17 mouse cellular contexts compared by ENCODE assay signal in the genomic region with DNA sequence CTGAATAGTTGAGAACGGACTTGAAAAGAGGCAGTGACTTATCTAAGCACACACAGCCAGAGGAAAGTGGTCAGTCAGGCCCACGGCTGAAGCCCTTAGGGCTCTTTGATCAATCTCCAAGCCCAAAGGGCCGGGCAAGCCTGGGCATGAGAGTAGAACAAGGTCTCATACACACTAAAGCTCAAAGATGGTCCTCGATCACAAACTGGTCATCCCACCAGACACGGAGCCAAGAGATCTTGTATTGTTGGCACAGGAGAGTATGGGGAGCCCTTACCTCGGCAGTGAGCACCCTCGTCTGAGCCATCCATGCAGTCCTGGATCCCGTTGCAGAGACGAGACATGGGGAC. TPM values are rescaled to one million over a fixed set of nuclear protein-coding genes. Genes with fewer than 3 reads are reported as not detected.
DNase-seq lines count a peak whose midpoint lies in the region; ATAC-seq and TF ChIP-seq lines count a peak whose summit lies in the region.
"Had no signal": no experiment of that assay in that cellular context is flagged by ENCODE, and none has a peak within 500 bp of the region (broad histone marks: within the 10 kb centered on the region; RNA-seq: fewer than 3 reads in every experiment).

No protein-coding gene starts in this region.

- H3K4me3 ChIP-seq in left cerebral cortex, adult 2 months, result no peak overlapping the region
- H3K4me3 ChIP-seq in embryonic facial prominence, embryonic 12.5 days, result no peak overlapping the region
- no peak overlapping the region for H3K4me3 ChIP-seq in intestine, embryonic 14.5 days (ENCODE audit: low read depth, low read length)
- no peak overlapping the region for H3K4me3 ChIP-seq in stomach, embryonic 14.5 days (ENCODE audit: low read depth, low read length)
- H3K4me3 ChIP-seq: forebrain, embryonic 13.5 days; myocyte; neural tube, embryonic 15.5 days had no signal

- WGBS in embryonic facial prominence, embryonic 12.5 days, result 78% methylated on average over 9 of the region's 9 CpGs
- WGBS in intestine, embryonic 14.5 days, result 79% methylated on average over 9 of the region's 9 CpGs
- 79% methylated on average over 9 of the region's 9 CpGs for WGBS in stomach, embryonic 14.5 days

- TF ChIP-seq CTCF in left cerebral cortex, adult 2 months (IDR thresholded peaks at IDR 0.05), result no peak

- no peak overlapping the region for H3K4me2 ChIP-seq in embryonic facial prominence, embryonic 12.5 days (replicated peaks)
- no peak overlapping the region for H3K4me2 ChIP-seq in intestine, embryonic 14.5 days (ENCODE audit: low read length)
- no peak overlapping the region for H3K4me2 ChIP-seq in stomach, embryonic 14.5 days (replicated peaks; ENCODE audit: low read depth, low read length)
- H3K4me2 ChIP-seq: forebrain, embryonic 13.5 days; midbrain, embryonic 11.5 days; neural tube, embryonic 15.5 days had no signal

- H3K4me1 ChIP-seq in embryonic facial prominence, embryonic 12.5 days, result peaks cover 42% of the 10 kb centered on the region
- peaks cover 37% of the 10 kb centered on the region for H3K4me1 ChIP-seq in intestine, embryonic 14.5 days (replicated peaks; ENCODE audit: control insufficient read depth, insufficient read depth, low read length)
- peaks cover 35% of the 10 kb centered on the region for H3K4me1 ChIP-seq in stomach, embryonic 14.5 days (ENCODE audit: control insufficient read depth, insufficient read depth, low read length)

- H3K27ac ChIP-seq in left cerebral cortex, adult 2 months, result peak overlapping the region; percentile 47; the same call in 1 of the 2 replicates
- peak overlapping the region; percentile 79 for H3K27ac ChIP-seq in embryonic facial prominence, embryonic 12.5 days
- H3K27ac ChIP-seq in intestine, embryonic 14.5 days (ENCODE audit: low read depth), result peak overlapping the region; percentile 51; the same call in 1 of the 2 replicates
- H3K27ac ChIP-seq in stomach, embryonic 14.5 days (ENCODE audit: low read length), result peak overlapping the region; percentile 80
- H3K27ac ChIP-seq: forebrain, embryonic 13.5 days; neural tube, embryonic 15.5 days had no signal

- no peaks in the 10 kb centered on the region for H3K9me3 ChIP-seq in embryonic facial prominence, embryonic 12.5 days
- no peaks in the 10 kb centered on the region for H3K9me3 ChIP-seq in intestine, embryonic 14.5 days (ENCODE audit: control insufficient read depth, low read length)
- H3K9me3 ChIP-seq in stomach, embryonic 14.5 days (ENCODE audit: control insufficient read depth, low read depth, low read length), result no peaks in the 10 kb centered on the region
- H3K9me3 ChIP-seq: forebrain, embryonic 13.5 days; G1E; neural tube, embryonic 15.5 days had no signal

- no peaks in the 10 kb centered on the region for H3K27me3 ChIP-seq in embryonic facial prominence, embryonic 12.5 days
- no peaks in the 10 kb centered on the region for H3K27me3 ChIP-seq in intestine, embryonic 14.5 days (replicated peaks; ENCODE audit: control insufficient read depth, insufficient read depth, low read length)
- H3K27me3 ChIP-seq in stomach, embryonic 14.5 days (ENCODE audit: control insufficient read depth, insufficient read depth, low read length), result no peaks in the 10 kb centered on the region
- H3K27me3 ChIP-seq: forebrain, embryonic 13.5 days; neural tube, embryonic 15.5 days had no signal

- DNase-seq in left cerebral cortex, adult 2 months (ENCODE audit: extremely low spot score in 1 of 2, low spot score in 2 of 2), result no peak
- no peak for DNase-seq in left cerebral cortex, adult 9 months (ENCODE audit: low spot score in 2 of 2)
- DNase-seq in intestine, embryonic 14.5 days (ENCODE audit: low spot score), result no peak
- no peak for DNase-seq in heart, adult 8-10 months (ENCODE audit: low spot score)
- no peak for DNase-seq in heart, postnatal 36 days
- no peak for DNase-seq in cerebellum, postnatal 4 days (ENCODE audit: low spot score in 2 of 2)
- DNase-seq: cerebellum, postnatal 25 days; layer of hippocampus, postnatal 36 days; left cerebral cortex, postnatal 4 days; liver, postnatal 0 days had no signal

- intact Hi-C loops in left cerebral cortex, adult 2 months (cut with DNase I), result no loop called here
- intact Hi-C loops in heart, postnatal 36 days (cut with DNase I), result no loop called here

- no peak overlapping the region for H3K9ac ChIP-seq in embryonic facial prominence, embryonic 12.5 days
- H3K9ac ChIP-seq in intestine, embryonic 14.5 days (ENCODE audit: low read length), result no peak overlapping the region
- H3K9ac ChIP-seq in stomach, embryonic 14.5 days (replicated peaks; ENCODE audit: low read depth, low read length), result no peak overlapping the region
- H3K9ac ChIP-seq: forebrain, embryonic 13.5 days; liver, postnatal 0 days; neural tube, embryonic 15.5 days had no signal

- peaks cover 69% of the 10 kb centered on the region for H3K36me3 ChIP-seq in embryonic facial prominence, embryonic 12.5 days
- H3K36me3 ChIP-seq in intestine, embryonic 14.5 days (ENCODE audit: control insufficient read depth, insufficient read depth, low read length), result peaks cover 55% of the 10 kb centered on the region
- H3K36me3 ChIP-seq in stomach, embryonic 14.5 days (ENCODE audit: control insufficient read depth, insufficient read depth, low read length), result peaks cover 47% of the 10 kb centered on the region
- H3K36me3 ChIP-seq: G1E had no signal

- no peak for ATAC-seq in embryonic facial prominence, embryonic 12.5 days (ENCODE audit: insufficient number of reproducible peaks, insufficient read depth, low FRiP score, low TSS enrichment)
- ATAC-seq in intestine, embryonic 14.5 days (replicated peaks; ENCODE audit: low FRiP score, low TSS enrichment, low read depth), result no peak
- no peak for ATAC-seq in stomach, embryonic 14.5 days (ENCODE audit: insufficient number of reproducible peaks, insufficient read depth, low FRiP score, low read depth)
- ATAC-seq: forebrain, embryonic 13.5 days; liver, postnatal 0 days had no signal

RNA-seq across cellular contexts. Expression of a gene that starts 10.9 kb away (rescaled TPM):
- total RNA-seq in left cerebral cortex, adult 2 months (2021), result 100 to 1,000 TPM; 341 to 357 TPM
- 115 TPM in 2 replicates for polyA plus RNA-seq in embryonic facial prominence, embryonic 12.5 days (2016; fragmentation: Nextera tagmentation; extraction: Ambion mirVana)
- 92.1 and 96.6 TPM in 2 replicates for polyA plus RNA-seq in intestine, embryonic 14.5 days (2014; fragmentation: Nextera tagmentation; extraction: Ambion mirVana)
- polyA plus RNA-seq in stomach, embryonic 14.5 days (2014; fragmentation: Nextera tagmentation; extraction: Ambion mirVana), result 98.0 and 99.3 TPM in 2 replicates
- 10 to 100 TPM; 64.0 to 88.9 (median 74.0) TPM for total RNA-seq in heart, adult 8-10 months (2022)
- total RNA-seq in heart, postnatal 36 days (2021), result 10 to 100 TPM; 73.4 to 88.6 TPM

RNA-seq across cellular contexts. Expression of a gene that starts 32.7 kb away (rescaled TPM):
- total RNA-seq in left cerebral cortex, adult 2 months (2021), result 10 to 100 TPM; 11.4 to 12.9 TPM
- 13.0 and 13.3 TPM in 2 replicates for polyA plus RNA-seq in embryonic facial prominence, embryonic 12.5 days (2016; fragmentation: Nextera tagmentation; extraction: Ambion mirVana)
- 28.5 and 29.4 TPM in 2 replicates for polyA plus RNA-seq in intestine, embryonic 14.5 days (2014; fragmentation: Nextera tagmentation; extraction: Ambion mirVana)
- polyA plus RNA-seq in stomach, embryonic 14.5 days (2014; fragmentation: Nextera tagmentation; extraction: Ambion mirVana), result 24.7 and 26.5 TPM in 2 replicates
- 10 to 100 TPM; 38.4 to 43.7 (median 43.2) TPM for total RNA-seq in heart, adult 8-10 months (2022)
- total RNA-seq in heart, postnatal 36 days (2021), result 10 to 100 TPM; 42.3 to 46.0 TPM

RNA-seq across cellular contexts. Expression of a gene that starts 56.7 kb away (rescaled TPM):
- 1 to 10 TPM; 4.1 to 4.7 TPM for total RNA-seq in left cerebral cortex, adult 2 months (2021)
- 9.0 and 11.9 TPM in 2 replicates for polyA plus RNA-seq in embryonic facial prominence, embryonic 12.5 days (2016; fragmentation: Nextera tagmentation; extraction: Ambion mirVana)
- polyA plus RNA-seq in intestine, embryonic 14.5 days (2014; fragmentation: Nextera tagmentation; extraction: Ambion mirVana), result 8.8 and 8.9 TPM in 2 replicates
- 10.2 and 11.3 TPM in 2 replicates for polyA plus RNA-seq in stomach, embryonic 14.5 days (2014; fragmentation: Nextera tagmentation; extraction: Ambion mirVana)
- 1 to 10 TPM; 3.0 to 5.1 (median 3.6) TPM for total RNA-seq in heart, adult 8-10 months (2022)
- 1 to 10 TPM; 2.7 to 4.5 TPM for total RNA-seq in heart, postnatal 36 days (2021)

RNA-seq across cellular contexts. Expression of a gene that starts 58.3 kb away (rescaled TPM):
- total RNA-seq in left cerebral cortex, adult 2 months (2021), result 10 to 100 TPM; 44.9 to 67.4 TPM
- polyA plus RNA-seq in embryonic facial prominence, embryonic 12.5 days (2016; fragmentation: Nextera tagmentation; extraction: Ambion mirVana), result 18.8 and 19.5 TPM in 2 replicates
- polyA plus RNA-seq in intestine, embryonic 14.5 days (2014; fragmentation: Nextera tagmentation; extraction: Ambion mirVana), result 7.4 and 7.5 TPM in 2 replicates
- polyA plus RNA-seq in stomach, embryonic 14.5 days (2014; fragmentation: Nextera tagmentation; extraction: Ambion mirVana), result 9.2 and 11.1 TPM in 2 replicates
- total RNA-seq in heart, adult 8-10 months (2022), result 10 to 100 TPM in 1 of 4 experiments, 1 to 10 TPM in 3; 5.0 to 10.3 (median 6.6) TPM
- total RNA-seq in heart, postnatal 36 days (2021), result 1 to 10 TPM; 5.7 to 8.4 TPM
